Mouse (Mus musculus) erythroblast, embryonic 14.5 days (primary cell): ENCODE measurements around the gene Rpl6.

Experiments used
- GATA1 ChIP-seq: IDR thresholded peaks from 2 replicates; pipeline ENCODE4 v1.6.1; 2012; ENCODE audit warnings: low read length, inconsistent platforms, mixed read lengths
- TAL1 ChIP-seq: IDR thresholded peaks from 3 replicates; pipeline ENCODE4 v1.6.1; 2012; ENCODE audit warnings: low read length, inconsistent platforms, mixed read lengths

- TF ChIP-seq GATA1 (no peak), TAL1 (no peak)
Observed at GRCm38 (mm10) chr5:121251813-121252212, 47.5 kb downstream of the Rpl6 start.
